Mouse (Mus musculus) midbrain, embryonic 15.5 days (tissue): ENCODE data around the gene Tspan12. TPM values are rescaled to one million over a fixed set of nuclear protein-coding genes. Genes with fewer than 3 reads are reported as not detected.
"Not testable (repeated sequence)": the region's sequence is repeated elsewhere in the genome, so short reads cannot be mapped to it uniquely, and the experiment has no call there.

Experiments
- ATAC-seq: fragments of 200-750 bp; cut with Nextera tagmentation; replicated peaks from 2 replicates; pipeline ENCODE4 v1.8.0; 2017; ENCODE audit warnings: moderate TSS enrichment
- H3K27ac ChIP-seq: fragments of 300-500 bp; sonication (generic); 2 replicates; pipeline ENCODE4 v1.5.1; 2015; ENCODE audit warnings: mild to moderate bottlenecking, inconsistent platforms
- H3K27me3 ChIP-seq: fragments of 300-500 bp; sonication (generic); replicated peaks from 2 replicates; pipeline ENCODE4 v1.6.1; 2015; ENCODE audit warnings: inconsistent platforms
- H3K36me3 ChIP-seq: fragments of 300-500 bp; sonication (generic); replicated peaks from 2 replicates; pipeline ENCODE4 v1.6.1; 2015; ENCODE audit warnings: inconsistent platforms
- H3K4me1 ChIP-seq: fragments of 300-500 bp; sonication (generic); 2 replicates; pipeline ENCODE4 v1.6.1; 2015; ENCODE audit warnings: inconsistent platforms
- H3K4me2 ChIP-seq: fragments of 300-500 bp; sonication (generic); 2 replicates; pipeline ENCODE4 v1.6.1; 2015; ENCODE audit warnings: inconsistent platforms, mild to moderate bottlenecking, moderate library complexity
- H3K4me3 ChIP-seq: fragments of 300-500 bp; sonication (generic); 2 replicates; pipeline ENCODE4 v1.5.1; 2015; ENCODE audit warnings: mild to moderate bottlenecking, inconsistent platforms
- H3K9ac ChIP-seq: fragments of 300-500 bp; sonication (generic); 2 replicates; pipeline ENCODE4 v1.6.1; 2015; ENCODE audit warnings: mild to moderate bottlenecking, inconsistent platforms
- H3K9me3 ChIP-seq: fragments of 300-500 bp; sonication (generic); 2 replicates; pipeline ENCODE4 v1.6.1; 2016; ENCODE audit warnings: inconsistent platforms
- WGBS: fragments of 180-500 bp; shearing (Covaris S2); methylation state at CpG from one replicate; pipeline ENCODE4 v1.1.7; 2015; ENCODE audit warnings: mixed read lengths; 5-methylcytosine and 5-hydroxymethylcytosine counted together
- polyA plus RNA-seq: library from polyadenylated mRNA; unstranded; fragments of >200 nt; fragmentation: Nextera tagmentation; extraction: Ambion mirVana; gene quantifications from 2 replicates; pipeline ENCODE4 v1.2.1, GENCODE M21; 2015

The Tspan12 gene
- polyA plus RNA-seq, 1 experiment from 2014 or later = 55.1 TPM

DNA sequence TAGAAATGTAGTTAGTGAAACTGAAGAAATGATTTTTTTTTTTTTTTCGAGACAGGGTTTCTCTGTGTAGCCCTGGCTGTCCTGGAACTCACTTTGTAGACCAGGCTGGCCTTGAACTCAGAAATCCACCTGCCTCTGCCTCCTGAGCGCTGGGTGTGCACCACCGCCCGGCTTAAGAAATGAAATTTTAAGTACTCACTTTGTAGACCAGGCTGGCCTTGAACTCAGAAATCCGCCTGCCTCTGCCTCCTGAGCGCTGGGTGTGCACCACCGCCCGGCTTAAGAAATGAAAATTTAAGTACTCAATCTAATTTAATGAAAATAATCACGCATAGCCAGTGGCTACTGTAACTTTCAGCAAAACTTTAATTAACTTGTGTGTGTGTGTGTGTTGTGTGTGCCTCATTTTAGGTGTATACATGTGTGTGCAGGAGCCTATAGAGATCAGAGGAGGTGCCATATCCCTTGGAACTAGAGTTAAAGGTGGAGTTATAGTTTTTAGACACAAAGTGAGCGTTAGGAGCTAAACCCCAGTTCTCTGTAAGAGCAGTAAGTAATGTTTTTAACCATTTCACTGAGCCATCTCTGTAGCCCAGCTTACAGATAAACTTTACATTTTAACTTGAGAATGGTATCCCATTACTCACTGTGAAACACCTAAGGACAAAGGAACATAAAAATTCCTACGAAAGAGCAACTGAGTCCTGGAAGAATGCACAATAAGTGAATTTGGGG is 57.8 kb downstream of the Tspan12 start:
- ATAC-seq = peak; percentile 40
- no peaks in the 10 kb centered on the region for H3K4me1 ChIP-seq
- 82% methylated on average over 11 of the region's 11 CpGs for WGBS

DNA sequence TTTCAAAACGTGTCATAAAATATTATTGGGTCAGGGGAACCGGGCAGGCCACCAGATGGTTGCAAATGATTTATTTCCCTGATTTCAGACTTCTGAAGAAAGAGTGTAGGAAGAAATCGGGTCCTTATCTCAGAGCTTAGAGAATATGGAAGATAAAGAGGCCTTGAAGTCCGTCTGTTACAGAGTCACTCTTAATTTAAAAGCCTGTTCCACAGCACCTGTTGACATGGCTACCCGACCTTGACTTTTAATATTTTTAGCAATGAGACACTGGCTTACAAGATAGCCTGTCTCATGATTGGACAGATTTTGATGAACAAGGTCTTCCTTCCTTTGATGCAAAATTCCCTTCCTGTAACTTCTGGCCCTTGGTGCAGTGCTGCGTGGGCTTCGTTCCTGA is 61.0 kb downstream of the Tspan12 start:
- ATAC-seq = no peak
- 83% methylated on average over 7 of the region's 7 CpGs for WGBS

More for the DNA sequence above, 57.8 kb downstream of the Tspan12 start:
- H3K9ac ChIP-seq = no peak overlapping the region
- H3K27ac ChIP-seq = no peak overlapping the region
- H3K4me3 ChIP-seq = no peak overlapping the region
- H3K36me3 ChIP-seq = 0 out of 2 replicates have a peak, but pooled peaks cover 3% of the 10 kb centered on the region
- no peaks in the 10 kb centered on the region for H3K27me3 ChIP-seq
- no peak overlapping the region for H3K4me2 ChIP-seq
- H3K9me3 ChIP-seq = no peaks in the 10 kb centered on the region

DNA sequence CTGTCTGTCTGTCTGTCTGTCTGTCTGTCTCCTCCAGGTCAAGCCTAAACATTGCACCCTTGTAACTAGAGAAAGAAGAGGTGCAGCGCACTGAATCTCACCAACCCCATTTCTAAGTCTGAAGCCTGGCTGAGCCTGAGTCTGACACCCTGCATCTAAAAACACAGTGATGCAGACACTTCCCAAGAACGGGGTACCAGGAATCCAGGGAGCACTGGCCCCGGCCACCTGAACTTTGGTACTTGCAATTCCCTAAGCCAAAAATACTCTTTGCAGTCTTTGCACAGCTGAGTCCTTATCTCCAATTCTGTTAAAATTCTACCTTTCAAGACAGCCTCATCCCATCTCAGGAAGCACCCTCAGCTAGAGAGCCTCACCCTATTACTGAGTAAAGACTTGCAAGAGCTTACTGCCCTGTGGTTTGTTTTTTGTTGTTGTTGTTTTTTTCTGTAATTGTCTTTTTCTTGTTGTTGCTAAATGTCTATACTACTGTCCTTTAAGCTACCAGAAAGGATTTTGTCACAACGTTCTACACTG is 61.7 kb downstream of the Tspan12 start:
- Histone ChIP-seq H3K9me3 (no peaks in the 10 kb centered on the region), H3K4me2 (no peak overlapping the region), H3K36me3 (no peaks in the 10 kb centered on the region), H3K9ac (no peak overlapping the region), H3K27me3 (no peaks in the 10 kb centered on the region), H3K4me1 (peaks cover 2% of the 10 kb centered on the region; the same call in 1 of the 2 replicates), H3K4me3 (no peak overlapping the region), H3K27ac (no peak overlapping the region)
- no peak for ATAC-seq
- WGBS = 75% methylated on average over 4 of the region's 4 CpGs

More for the DNA sequence above, 61.0 kb downstream of the Tspan12 start:
- Histone ChIP-seq H3K27ac (no peak overlapping the region), H3K36me3 (no peaks in the 10 kb centered on the region), H3K27me3 (no peaks in the 10 kb centered on the region), H3K4me2 (no peak overlapping the region), H3K9me3 (no peaks in the 10 kb centered on the region), H3K9ac (no peak overlapping the region), H3K4me3 (no peak overlapping the region), H3K4me1 (peaks cover 2% of the 10 kb centered on the region; the same call in 1 of the 2 replicates)

DNA sequence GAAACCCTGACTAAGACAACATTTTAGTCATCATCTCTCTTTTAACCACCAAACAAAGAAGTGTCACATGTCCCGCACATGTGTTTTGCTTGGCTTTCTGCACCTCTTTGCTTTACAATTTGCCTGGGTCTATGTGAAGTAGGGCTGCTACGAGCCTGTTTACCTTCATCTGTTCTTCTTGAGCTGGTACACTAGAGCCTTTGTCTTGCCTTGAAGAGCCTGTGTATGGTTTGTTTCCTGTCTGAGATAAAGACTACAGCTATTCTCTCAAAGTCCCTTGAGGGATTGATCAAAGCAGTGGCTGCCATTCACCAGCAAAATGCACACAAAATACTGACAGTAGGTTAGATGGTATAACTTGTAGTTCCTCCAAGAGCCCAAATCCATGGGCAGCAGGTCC is 62.3 kb downstream of the Tspan12 start:
- Histone ChIP-seq H3K4me2 (no peak overlapping the region), H3K27me3 (no peaks in the 10 kb centered on the region), H3K36me3 (no peaks in the 10 kb centered on the region), H3K4me1 (peaks cover 2% of the 10 kb centered on the region; the same call in 1 of the 2 replicates), H3K27ac (no peak overlapping the region), H3K4me3 (no peak overlapping the region), H3K9ac (no peak overlapping the region), H3K9me3 (no peaks in the 10 kb centered on the region)
- ATAC-seq = no peak
- WGBS = 82% methylated on average over 2 of the region's 2 CpGs

- ATAC-seq, H3K36me3 ChIP-seq, H3K9ac ChIP-seq, H3K27me3 ChIP-seq, H3K4me1 ChIP-seq, H3K9me3 ChIP-seq, H3K27ac ChIP-seq, H3K4me3 ChIP-seq, H3K4me2 ChIP-seq: not testable (repeated sequence)
- 81% methylated on average over 1 of the region's 1 CpGs for WGBS
Observed at GRCm38 (mm10) chr6:21789582-21789981, 62.7 kb downstream of the Tspan12 start.

DNA sequence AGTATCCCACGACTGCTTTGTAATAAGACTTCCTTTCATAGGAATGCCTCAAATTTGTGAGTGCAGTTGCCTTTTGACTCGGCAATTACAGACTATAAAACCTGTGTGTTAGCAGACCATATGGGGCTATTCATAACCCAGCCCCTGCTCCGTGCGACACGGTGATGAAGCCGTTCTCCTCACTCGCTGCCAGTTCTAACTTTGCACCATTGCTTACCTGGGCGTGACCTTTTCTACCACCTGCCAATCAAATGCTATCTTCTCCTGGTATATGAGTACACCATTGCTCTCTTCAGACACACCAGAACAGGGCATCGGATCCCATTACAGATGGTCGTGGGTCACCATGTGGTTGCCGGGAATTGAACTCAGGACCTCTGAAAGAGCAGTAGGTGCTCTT is 64.6 kb downstream of the Tspan12 start:
- H3K27me3 ChIP-seq = no peaks in the 10 kb centered on the region
- no peaks in the 10 kb centered on the region for H3K36me3 ChIP-seq
- no peak overlapping the region for H3K4me3 ChIP-seq
- H3K9ac ChIP-seq = no peak overlapping the region
- ATAC-seq = peak; percentile 51
- H3K27ac ChIP-seq = no peak overlapping the region
- 56% methylated on average over 11 of the region's 11 CpGs for WGBS
- no peak overlapping the region for H3K4me2 ChIP-seq
- H3K9me3 ChIP-seq = no peaks in the 10 kb centered on the region
- peaks cover 2% of the 10 kb centered on the region; the same call in 1 of the 2 replicates for H3K4me1 ChIP-seq

DNA sequence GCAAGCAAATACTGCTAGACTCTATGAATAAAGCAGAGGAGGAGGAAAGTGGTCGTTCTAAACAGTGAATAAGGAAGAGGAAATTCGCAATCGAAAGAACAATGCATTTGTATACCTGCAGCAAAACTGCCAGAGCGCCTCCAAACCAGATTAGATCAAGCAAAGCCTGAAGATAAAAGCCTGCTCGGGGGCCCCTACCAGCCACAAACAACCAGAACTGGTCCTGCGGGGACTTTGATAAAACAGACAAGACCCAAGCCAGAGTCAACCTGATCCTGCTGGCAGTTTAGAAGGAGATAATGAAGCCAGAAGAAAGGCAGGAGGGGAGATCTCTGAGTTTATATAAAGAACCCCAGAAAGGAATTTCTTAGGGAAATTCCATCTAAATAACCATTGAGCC is 65.0 kb downstream of the Tspan12 start:
- Histone ChIP-seq H3K9me3 (no peaks in the 10 kb centered on the region), H3K4me2 (no peak overlapping the region), H3K36me3 (no peaks in the 10 kb centered on the region), H3K27me3 (no peaks in the 10 kb centered on the region), H3K27ac (no peak overlapping the region), H3K4me3 (no peak overlapping the region), H3K9ac (no peak overlapping the region), H3K4me1 (peaks cover 2% of the 10 kb centered on the region; the same call in 1 of the 2 replicates)
- 9% methylated on average over 6 of the region's 6 CpGs for WGBS
- peak; percentile 53; the same call in 1 of the 2 replicates for ATAC-seq

GRCm38 (mm10) chr6:21774213-21774916 is 78.0 kb downstream of the Tspan12 start:
- H3K36me3 ChIP-seq = no peaks in the 10 kb centered on the region
- no peaks in the 10 kb centered on the region for H3K27me3 ChIP-seq
- H3K4me3 ChIP-seq = no peak overlapping the region
- ATAC-seq = no peak
- H3K9ac ChIP-seq = no peak overlapping the region
- no peak overlapping the region for H3K4me2 ChIP-seq
- H3K4me1 ChIP-seq = no peaks in the 10 kb centered on the region
- no peaks in the 10 kb centered on the region for H3K9me3 ChIP-seq
- WGBS = 89% methylated on average over 7 of the region's 7 CpGs
- H3K27ac ChIP-seq = no peak overlapping the region

GRCm38 (mm10) chr6:21769447-21769809 is 82.9 kb downstream of the Tspan12 start:
- no peak for ATAC-seq
- Histone ChIP-seq H3K9ac (no peak overlapping the region), H3K27me3 (no peaks in the 10 kb centered on the region), H3K27ac (no peak overlapping the region), H3K36me3 (no peaks in the 10 kb centered on the region), H3K4me3 (no peak overlapping the region), H3K9me3 (no peaks in the 10 kb centered on the region), H3K4me2 (no peak overlapping the region), H3K4me1 (no peaks in the 10 kb centered on the region)
- WGBS = 94% methylated on average over 1 of the region's 1 CpGs

DNA sequence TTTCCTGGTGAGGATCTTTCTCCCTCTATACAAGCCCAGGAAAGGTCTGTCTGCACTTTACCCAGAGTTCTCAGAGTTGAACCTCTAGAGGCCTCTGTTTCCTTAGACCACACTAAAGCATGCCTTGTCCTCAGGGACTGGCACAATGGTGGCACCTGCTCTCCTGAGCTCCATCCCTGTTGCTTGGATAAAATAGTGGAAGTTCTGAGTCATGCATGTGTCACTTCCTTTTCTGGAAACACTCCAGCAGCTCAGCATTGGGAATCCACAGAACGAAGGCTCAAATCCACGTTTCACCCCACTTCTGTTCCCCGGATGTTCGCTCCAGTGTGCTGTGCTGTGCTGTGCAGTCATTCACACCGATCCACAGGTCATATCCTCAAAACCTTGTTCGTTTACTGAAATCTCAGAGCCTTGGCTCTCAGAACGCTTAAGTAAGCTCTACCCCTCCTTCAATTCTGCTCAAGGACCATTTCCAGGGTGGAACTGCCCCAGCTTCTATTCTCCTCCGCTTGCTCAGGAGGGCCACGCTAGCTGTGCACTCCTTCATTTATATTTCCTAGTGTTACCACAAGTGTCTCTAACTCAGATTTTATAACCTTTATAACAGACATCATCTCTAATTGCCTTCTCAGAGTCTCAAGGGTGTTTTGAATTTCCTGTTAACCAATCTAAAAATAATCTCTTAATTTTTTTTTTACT is 83.4 kb downstream of the Tspan12 start:
- 95% methylated on average over 9 of the region's 9 CpGs for WGBS
- Histone ChIP-seq H3K4me2 (no peak overlapping the region), H3K9me3 (no peaks in the 10 kb centered on the region), H3K4me1 (no peaks in the 10 kb centered on the region), H3K4me3 (no peak overlapping the region), H3K9ac (no peak overlapping the region), H3K27ac (no peak overlapping the region), H3K27me3 (no peaks in the 10 kb centered on the region), H3K36me3 (no peaks in the 10 kb centered on the region)
- no peak for ATAC-seq

DNA sequence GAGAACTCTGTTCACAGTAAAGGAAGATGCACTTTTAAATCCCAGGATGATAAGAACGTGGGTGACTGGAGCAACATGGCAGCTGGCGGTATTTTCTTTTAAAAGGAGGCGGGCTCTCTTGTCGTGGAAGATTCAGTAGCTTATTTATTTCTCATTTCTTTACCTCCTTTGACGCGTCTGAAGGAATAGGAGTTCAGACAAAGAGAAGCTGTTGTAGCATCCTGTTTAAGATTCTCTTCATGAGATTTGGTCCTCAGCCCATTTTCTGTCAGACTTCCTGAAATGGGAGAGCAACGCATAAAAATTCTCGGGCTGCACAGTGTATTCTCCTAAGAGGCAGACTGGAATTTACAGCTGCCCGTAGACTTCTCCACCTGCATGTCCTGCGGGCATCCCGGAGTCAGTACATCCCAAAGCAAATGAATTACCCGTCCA is 84.5 kb downstream of the Tspan12 start:
- Histone ChIP-seq H3K9ac (no peak overlapping the region), H3K9me3 (no peaks in the 10 kb centered on the region), H3K36me3 (no peaks in the 10 kb centered on the region), H3K4me3 (no peak overlapping the region), H3K27ac (no peak overlapping the region), H3K4me2 (0 out of 2 replicates have a peak overlapping the region, but pooled peaks have one; percentile 8), H3K27me3 (no peaks in the 10 kb centered on the region), H3K4me1 (no peaks in the 10 kb centered on the region)
- 0 out of 2 replicates have a peak, but pooled peaks have one; percentile 17 for ATAC-seq
- WGBS = 70% methylated on average over 12 of the region's 12 CpGs

- Histone ChIP-seq H3K27me3 (no peaks in the 10 kb centered on the region), H3K27ac (no peak overlapping the region), H3K4me3 (no peak overlapping the region), H3K9ac (no peak overlapping the region), H3K4me2 (no peak overlapping the region), H3K36me3 (no peaks in the 10 kb centered on the region), H3K4me1 (no peaks in the 10 kb centered on the region), H3K9me3 (no peaks in the 10 kb centered on the region)
- WGBS = 65% methylated on average over 1 of the region's 1 CpGs
- no peak for ATAC-seq
Observed at GRCm38 (mm10) chr6:21747536-21747935, 104.8 kb downstream of the Tspan12 start.
